Mouse (Mus musculus) right cerebral cortex, postnatal 36 days (tissue): ENCODE data around the gene Mthfsd.
A peak's percentile ranks its signal among the peaks of the same experiment; 100 is the strongest.
"Not testable (repeated sequence)": the region's sequence is repeated elsewhere in the genome, so short reads cannot be mapped to it uniquely, and the experiment has no call there.

Experiments used
- DNase-seq, 2 experiments: peaks; one replicate each; pipeline ENCODE4 v3.0.0; 2022; ENCODE audit warnings: low spot score in 2 of 2, mixed read lengths in 1 of 2

The Mthfsd gene

DNA sequence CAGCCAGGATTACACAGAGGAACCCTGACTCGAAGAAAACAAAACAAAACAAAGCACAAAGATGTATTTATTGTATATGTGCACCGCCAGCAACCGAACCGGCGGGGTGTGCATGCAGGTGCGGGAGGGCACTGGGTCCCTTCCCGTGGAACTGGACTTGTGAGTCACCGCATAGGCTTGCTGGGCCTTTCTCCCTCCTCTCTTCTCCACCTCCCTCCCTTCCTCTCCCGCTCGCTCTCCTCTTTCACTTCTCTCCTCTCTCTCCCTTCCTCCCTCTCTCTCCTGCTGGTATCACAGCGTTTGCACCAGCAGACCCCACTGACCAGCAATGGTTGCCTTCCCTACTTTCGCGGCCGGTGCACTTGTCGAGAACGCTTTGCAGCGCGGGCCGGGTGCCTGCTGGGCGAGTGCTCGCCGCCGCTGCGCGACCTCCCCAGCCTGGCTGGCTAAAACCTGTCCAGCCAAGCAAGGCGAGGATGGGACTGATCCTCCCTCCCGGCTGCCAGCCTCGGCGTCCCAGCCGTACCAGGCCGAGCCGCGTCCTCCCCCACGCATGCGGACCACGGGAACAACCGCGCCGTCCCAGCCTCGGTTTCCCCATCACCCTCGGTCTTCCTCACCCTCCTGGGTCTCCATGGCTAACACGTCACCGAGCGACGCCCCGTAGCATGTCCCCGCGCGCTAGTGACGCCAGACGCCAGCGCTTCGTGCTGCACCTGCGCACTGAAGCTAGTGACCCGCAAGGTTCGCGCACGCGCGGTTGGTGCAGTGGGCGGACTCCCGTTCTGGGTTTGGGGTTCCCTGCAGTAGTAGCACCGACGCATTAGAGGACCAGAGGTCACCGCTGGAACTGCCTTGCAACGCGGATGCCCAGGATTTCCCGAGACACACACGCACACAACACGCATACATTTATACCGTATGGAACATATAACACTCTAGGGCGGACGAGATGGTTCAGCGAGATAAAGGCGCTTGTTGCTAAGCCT, at the start of gene Mthfsd:
TSS of gene Mthfsd (minus strand) at position 725 of the 989 bp plus-strand sequence.
- peak; percentile 98 for DNase-seq

- DNase-seq, result no peak
Measured at GRCm38 (mm10) chr8:121156990-121157491, 48.8 kb upstream of the Mthfsd start.

DNA sequence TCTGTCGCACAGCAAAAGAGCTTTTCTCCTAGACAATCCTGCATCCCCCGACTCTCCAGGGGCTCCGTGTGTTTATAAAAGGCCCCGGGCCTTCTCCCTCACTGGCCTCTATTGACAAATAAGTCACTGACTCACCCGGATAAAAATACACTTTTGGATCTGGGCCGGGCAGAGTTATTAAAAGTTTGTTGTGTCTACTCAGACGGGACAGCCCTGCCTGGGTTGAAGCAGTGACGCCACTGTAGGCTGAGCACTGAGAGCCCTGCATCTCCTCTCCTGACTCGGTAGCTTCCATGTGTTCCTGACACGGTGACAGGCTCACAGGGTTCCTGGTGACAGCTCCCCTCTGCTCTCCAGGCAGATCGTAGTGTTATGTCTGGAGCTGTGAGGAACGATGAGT, 44.2 kb upstream of the Mthfsd start:
- DNase-seq, result no peak

DNA sequence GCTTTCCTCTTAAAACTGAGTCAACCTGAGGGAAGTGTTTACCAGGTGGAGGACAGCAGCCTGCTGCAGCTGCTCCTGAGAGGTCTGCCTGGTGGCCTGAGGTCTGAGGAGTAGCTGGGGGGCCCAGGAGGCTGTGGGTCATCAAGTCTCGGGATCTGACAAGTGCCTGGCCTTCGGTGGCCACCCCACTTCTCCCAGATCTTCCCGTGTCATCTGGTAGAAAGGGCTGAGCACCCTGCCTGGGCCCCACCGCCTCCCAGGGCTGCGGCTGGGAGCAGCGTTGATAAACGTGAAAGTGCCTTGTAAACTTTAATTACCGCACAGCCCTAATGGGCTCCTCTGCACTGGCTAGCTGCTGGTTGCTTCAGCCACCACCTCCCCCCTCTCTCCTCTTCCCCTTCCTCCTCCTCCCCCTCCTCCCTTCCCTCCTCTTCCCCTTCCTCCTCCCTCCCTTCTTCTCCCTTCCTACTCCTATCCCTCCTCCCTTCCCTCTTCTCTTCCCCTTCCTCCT, 40.4 kb upstream of the Mthfsd start:
- DNase-seq, result no peak

DNA sequence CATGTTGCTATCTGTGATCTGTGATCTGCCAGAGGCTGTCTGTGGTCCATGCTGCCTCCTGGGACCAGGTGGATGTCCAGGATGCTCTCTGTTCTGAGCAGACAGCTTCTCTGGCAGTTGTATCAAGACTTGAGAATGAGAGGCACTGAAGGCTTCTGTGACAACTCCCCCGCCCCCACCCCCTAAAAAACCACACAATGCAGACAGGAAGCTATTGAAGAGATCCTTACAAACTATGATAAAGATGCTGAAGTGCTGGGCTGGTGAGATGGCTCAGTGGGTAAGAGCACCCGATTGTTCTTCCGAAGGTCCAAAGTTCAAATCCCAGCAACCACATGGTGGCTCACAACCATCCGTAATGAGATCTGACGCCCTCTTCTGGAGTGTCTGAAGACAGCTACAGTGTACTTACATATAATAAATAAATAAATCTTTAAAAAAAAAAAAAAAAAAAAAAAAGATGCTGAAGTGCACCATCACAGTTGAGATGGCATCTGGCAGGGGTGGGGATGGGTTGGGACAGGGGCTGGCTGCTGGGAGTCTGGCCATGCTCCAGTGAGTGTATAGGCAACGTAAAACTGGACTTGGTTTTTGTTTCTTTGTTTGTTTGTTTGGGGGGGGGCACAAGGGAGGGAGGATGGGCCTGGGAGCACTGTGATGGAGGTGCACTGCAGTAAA, 37.4 kb upstream of the Mthfsd start:
- not testable (repeated sequence) for DNase-seq

GRCm38 (mm10) chr8:121136856-121137255, 28.7 kb upstream of the Mthfsd start:
- DNase-seq, result no peak

- DNase-seq, result no peak
Measured at GRCm38 (mm10) chr8:121134512-121134911, 26.3 kb upstream of the Mthfsd start.

DNA sequence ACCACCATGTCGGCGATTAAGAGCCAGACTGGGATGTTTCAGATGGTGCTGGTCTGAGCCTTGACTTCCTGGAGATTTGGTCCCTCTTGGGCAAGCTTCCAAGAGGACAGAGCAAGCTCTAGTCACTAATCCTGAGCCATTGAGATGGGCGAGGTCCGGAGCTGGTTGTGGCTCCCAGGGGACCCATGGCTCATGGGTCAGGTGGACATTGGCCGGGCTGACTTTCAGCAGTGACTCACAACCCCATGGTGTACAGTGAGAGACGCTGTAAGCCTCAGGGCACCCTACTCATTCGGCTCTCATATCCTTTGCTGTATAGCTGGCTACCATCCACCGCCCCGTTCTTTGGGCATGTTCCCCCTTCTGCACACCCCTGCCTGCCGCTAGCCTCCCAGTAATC, 25.9 kb upstream of the Mthfsd start:
- DNase-seq, result no peak

DNA sequence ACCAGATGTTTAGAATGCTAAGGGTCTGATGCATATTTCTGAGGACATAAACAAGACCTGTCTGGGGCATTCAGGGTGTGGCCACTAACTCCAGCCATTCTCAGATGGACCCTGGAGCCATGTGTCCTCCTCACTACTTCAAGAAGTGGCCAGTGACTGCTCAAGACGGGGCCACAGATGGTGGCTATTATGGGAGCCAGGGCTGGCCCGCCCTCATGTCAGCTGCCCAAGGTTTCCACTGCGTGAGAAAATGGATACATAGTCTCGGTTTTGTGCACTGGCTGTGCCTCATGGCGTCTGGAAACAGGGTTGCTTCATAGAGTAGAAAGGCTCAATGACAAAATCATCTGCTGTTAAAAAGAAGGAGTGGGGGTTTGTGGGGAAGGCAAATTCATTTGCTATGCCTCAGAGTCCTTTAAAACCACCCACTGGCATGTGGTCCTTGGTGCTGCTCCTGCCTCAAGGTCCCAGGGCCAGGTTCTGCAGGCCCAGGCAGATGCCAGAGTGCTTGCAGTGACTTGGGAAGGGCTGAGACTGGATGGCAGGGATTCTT, 24.8 kb upstream of the Mthfsd start:
- no peak for DNase-seq

- DNase-seq, result no peak
Measured at GRCm38 (mm10) chr8:121130522-121130921, 22.3 kb upstream of the Mthfsd start.

- no peak for DNase-seq
Measured at GRCm38 (mm10) chr8:121129265-121129940, 21.2 kb upstream of the Mthfsd start.

GRCm38 (mm10) chr8:121128531-121129264, 20.5 kb upstream of the Mthfsd start:
- DNase-seq, result no peak

DNA sequence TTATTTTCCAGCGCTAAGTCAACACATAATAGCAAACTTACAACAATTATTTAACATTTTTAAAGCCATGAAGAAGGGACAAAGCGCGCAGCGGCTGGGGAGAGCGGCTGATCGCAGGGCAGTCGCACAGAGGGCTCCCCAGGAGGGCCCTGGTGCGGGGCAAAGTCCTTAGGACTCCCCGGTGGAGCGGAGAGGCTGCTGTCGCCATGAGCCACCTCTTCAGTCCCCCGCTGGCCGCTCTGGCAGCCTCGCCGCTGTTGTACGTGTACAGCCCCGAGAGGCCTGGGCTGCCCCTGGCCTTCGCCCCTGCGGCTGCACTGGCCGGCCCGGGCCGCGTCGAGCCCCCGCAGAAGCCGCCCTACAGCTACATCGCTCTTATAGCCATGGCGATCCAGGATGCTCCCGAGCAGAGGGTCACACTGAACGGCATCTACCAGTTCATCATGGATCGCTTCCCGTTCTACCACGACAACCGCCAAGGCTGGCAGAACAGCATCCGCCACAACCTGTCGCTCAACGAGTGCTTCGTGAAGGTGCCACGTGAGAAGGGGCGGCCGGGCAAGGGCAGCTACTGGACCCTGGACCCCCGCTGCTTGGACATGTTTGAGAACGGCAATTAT, 19.7 kb upstream of the Mthfsd start, which contains the start of gene Foxl1:
TSS of gene Foxl1 (plus strand) at position 185 of the 620 bp plus-strand sequence.
- no peak for DNase-seq

- DNase-seq, result no peak
Measured at GRCm38 (mm10) chr8:121127291-121127701, 19.1 kb upstream of the Mthfsd start.

GRCm38 (mm10) chr8:121126694-121127093, 18.5 kb upstream of the Mthfsd start:
- DNase-seq, result no peak

- DNase-seq, result no peak
Measured at GRCm38 (mm10) chr8:121126191-121126590, 18.0 kb upstream of the Mthfsd start.

- peak; percentile 23 to 27 for DNase-seq
Measured at GRCm38 (mm10) chr8:121125311-121125876, 17.2 kb upstream of the Mthfsd start.

DNA sequence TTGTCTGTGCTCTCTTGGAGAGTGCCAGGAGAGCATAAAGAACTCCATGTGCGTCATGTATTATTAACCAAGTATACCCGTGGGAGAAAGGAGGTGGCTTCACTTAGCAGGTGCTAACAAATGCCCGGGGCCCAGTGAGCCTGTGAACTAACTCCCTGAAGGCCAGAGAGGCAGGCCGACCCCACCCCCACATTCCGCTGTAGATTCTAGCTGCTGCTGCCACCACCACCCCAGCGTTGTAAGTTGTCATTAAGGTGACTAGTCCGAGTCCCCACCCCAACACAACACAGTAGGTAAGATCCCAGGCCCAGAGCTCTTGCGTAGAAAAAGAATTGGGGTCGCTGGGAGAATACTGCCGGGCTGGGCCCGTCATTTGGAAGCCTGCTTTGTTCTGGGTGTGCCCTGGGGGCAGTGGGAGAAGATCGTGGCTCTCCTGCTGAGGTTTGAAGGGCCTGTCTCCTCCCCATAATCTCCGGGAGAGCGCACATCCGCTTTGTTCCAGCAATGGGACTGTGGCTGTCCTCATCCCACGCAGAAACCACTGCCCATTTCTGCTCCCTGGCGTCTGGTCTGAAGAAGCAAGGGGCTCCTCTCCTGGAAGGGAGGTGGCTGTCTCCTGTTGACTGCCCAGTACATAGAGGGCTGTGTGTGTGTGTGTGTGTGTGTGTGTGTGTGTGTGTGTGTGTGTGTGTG, 16.5 kb upstream of the Mthfsd start:
- DNase-seq, result no peak

DNA sequence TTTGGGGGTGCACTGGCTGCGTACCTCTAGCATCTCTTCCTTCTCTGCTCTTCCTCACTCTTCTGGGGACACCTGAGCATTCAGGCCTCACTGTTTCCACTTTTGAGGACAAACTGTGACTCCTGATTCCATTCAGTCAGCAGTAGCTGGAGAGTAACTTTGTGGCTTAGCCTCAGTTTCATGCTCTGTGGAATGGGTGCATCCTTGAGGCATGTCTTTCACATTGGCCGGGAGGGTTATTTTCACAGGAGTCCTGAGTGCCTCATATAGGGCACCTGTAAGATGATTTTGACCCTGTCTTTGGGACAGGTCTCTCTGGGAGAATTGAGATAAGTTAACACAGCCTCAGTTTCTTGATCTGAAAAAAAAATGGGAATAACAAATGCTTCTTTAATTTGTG, 14.9 kb upstream of the Mthfsd start:
- no peak for DNase-seq
